Mouse (Mus musculus) MEL (cell line): ENCODE results near the gene Kctd8.

Experiments
- BHLHE40 ChIP-seq: IDR thresholded peaks from 2 replicates; pipeline ENCODE4 v1.6.1; 2012; ENCODE audit warnings: low read depth, mild to moderate bottlenecking, inconsistent platforms, low read length, improper control_type of control experiment, borderline replicate concordance
- CTCF ChIP-seq, 3 experiments: IDR thresholded peaks in 2 of 3; conservative IDR thresholded peaks in 1 of 3; 2 replicates each; pipeline ENCODE4 v1.5.1; 2011 to 2012; ENCODE audit warnings: low read length in 3 of 3, low read depth in 2 of 3, mild to moderate bottlenecking in 2 of 3, improper control_type of control experiment in 1 of 3, inconsistent platforms in 1 of 3, mixed read lengths in 1 of 3, moderate library complexity in 1 of 3; ENCODE audit not compliant: control insufficient read depth in 1 of 3, insufficient read depth in 1 of 3, poor library complexity in 1 of 3, severe bottlenecking in 1 of 3
- E2F4 ChIP-seq: IDR thresholded peaks from 2 replicates; pipeline ENCODE4 v1.6.1; 2011; ENCODE audit warnings: low read depth, low read length, improper control_type of control experiment, borderline replicate concordance
- EP300 ChIP-seq, 2 experiments: IDR thresholded peaks; 2 replicates each; pipeline ENCODE4 v1.6.1; 2011; ENCODE audit warnings: improper control_type of control experiment in 2 of 2, low read length in 2 of 2, low read depth in 1 of 2, mild to moderate bottlenecking in 1 of 2
- MYB ChIP-seq: IDR thresholded peaks from 2 replicates; pipeline ENCODE4 v1.6.1; 2011; ENCODE audit warnings: mild to moderate bottlenecking, low read depth, low read length, improper control_type of control experiment
- POLR2A ChIP-seq, 2 experiments: IDR thresholded peaks; 2 replicates each; pipeline ENCODE4 v1.6.1; 2011 to 2012; ENCODE audit warnings: low read length in 2 of 2, mild to moderate bottlenecking in 2 of 2, control low read depth in 1 of 2, improper control_type of control experiment in 1 of 2, low read depth in 1 of 2, moderate library complexity in 1 of 2; ENCODE audit not compliant: control insufficient read depth in 1 of 2, insufficient read depth in 1 of 2, poor library complexity in 1 of 2
- POLR2AphosphoS2 ChIP-seq: IDR thresholded peaks from 2 replicates; pipeline ENCODE4 v1.6.1; 2011; ENCODE audit warnings: low read length, improper control_type of control experiment
- POLR2AphosphoS5 ChIP-seq: IDR thresholded peaks from 2 replicates; pipeline ENCODE4 v1.6.1; 2012; ENCODE audit warnings: low read depth, borderline replicate concordance, mild to moderate bottlenecking, inconsistent platforms, low read length, moderate library complexity, mixed read lengths
- TCF12 ChIP-seq: IDR thresholded peaks from 2 replicates; pipeline ENCODE4 v1.6.1; 2014; ENCODE audit warnings: low read depth, mild to moderate bottlenecking, inconsistent platforms, low read length, improper control_type of control experiment, moderate library complexity
- ZMIZ1 ChIP-seq: IDR thresholded peaks from 2 replicates; pipeline ENCODE4 v1.6.1; 2012; ENCODE audit warnings: low read depth, mild to moderate bottlenecking, inconsistent platforms, low read length, improper control_type of control experiment, moderate library complexity

- TF ChIP-seq POLR2AphosphoS2 (no peak), EP300 (IDR thresholded peaks at IDR 0.05; ENCODE audit: low read depth in 1 of 2, low read length in 2 of 2) (no peak), E2F4 (no peak), CTCF (IDR thresholded peaks at IDR 0.05 in 2 of 3, conservative IDR thresholded peaks at IDR 0.05 in 1 of 3; ENCODE audit: control insufficient read depth in 1 of 3, insufficient read depth in 1 of 3, low read depth in 2 of 3, low read length in 3 of 3, poor library complexity in 1 of 3, severe bottlenecking in 1 of 3) (no peak), POLR2A (IDR thresholded peaks at IDR 0.05; ENCODE audit: control insufficient read depth in 1 of 2, insufficient read depth in 1 of 2, low read depth in 1 of 2, low read length in 2 of 2, poor library complexity in 1 of 2) (no peak), BHLHE40 (no peak), MYB (no peak), ZMIZ1 (no peak), POLR2AphosphoS5 (no peak), TCF12 (no peak)
These were observed 9.1 kb upstream of the Kctd8 start for GRCm38 (mm10) chr5:69350596-69350995.
